Mouse (Mus musculus) neural tube, embryonic 14.5 days (tissue): ENCODE results near the gene Mlxipl. TPM values are rescaled to one million over a fixed set of nuclear protein-coding genes. Genes with fewer than 3 reads are reported as not detected.

Experiments used
- ATAC-seq: fragments of 200-750 bp; cut with Nextera tagmentation; 2 replicates; pipeline ENCODE4 v1.8.0; 2017; ENCODE audit warnings: low read depth, mild to moderate bottlenecking, moderate TSS enrichment, moderate library complexity
- H3K27ac ChIP-seq: fragments of 300-500 bp; sonication (generic); 2 replicates; pipeline ENCODE4 v1.5.1; 2014; ENCODE audit warnings: low read depth, mild to moderate bottlenecking, control low read depth, low read length, moderate library complexity, mixed read lengths
- H3K27me3 ChIP-seq: fragments of 300-500 bp; sonication (generic); 2 replicates; pipeline ENCODE4 v1.6.1; 2014; ENCODE audit warnings: low read length; ENCODE audit not compliant: control insufficient read depth, insufficient read depth
- H3K36me3 ChIP-seq: fragments of 300-500 bp; sonication (generic); 2 replicates; pipeline ENCODE4 v1.6.1; 2014; ENCODE audit warnings: low read length, mixed read lengths; ENCODE audit not compliant: control insufficient read depth, insufficient read depth
- H3K4me1 ChIP-seq: fragments of 300-500 bp; sonication (generic); 2 replicates; pipeline ENCODE4 v1.6.1; 2014; ENCODE audit warnings: low read length; ENCODE audit not compliant: control insufficient read depth, insufficient read depth
- H3K4me2 ChIP-seq: fragments of 300-500 bp; sonication (generic); 2 replicates; pipeline ENCODE4 v1.6.1; 2014; ENCODE audit warnings: mild to moderate bottlenecking, low read depth, low read length, control low read depth
- H3K4me3 ChIP-seq: fragments of 300-500 bp; sonication (generic); 2 replicates; pipeline ENCODE4 v1.5.1; 2014; ENCODE audit warnings: low read depth, low read length, control low read depth, mixed read lengths
- H3K9ac ChIP-seq: fragments of 300-500 bp; sonication (generic); replicated peaks from 2 replicates; pipeline ENCODE4 v1.6.1; 2014; ENCODE audit warnings: low read depth, mild to moderate bottlenecking, control low read depth, low read length, mixed read lengths
- H3K9me3 ChIP-seq: fragments of 300-500 bp; sonication (generic); 2 replicates; pipeline ENCODE4 v1.6.1; 2016; ENCODE audit warnings: low read length; ENCODE audit not compliant: control insufficient read depth
- WGBS: fragments of 180-500 bp; shearing (Covaris S2); extraction: QIAGEN DNeasy Blood & Tissue Kit; methylation state at CpG from one replicate; pipeline ENCODE4 v1.1.7; 2014; 5-methylcytosine and 5-hydroxymethylcytosine counted together
- polyA plus RNA-seq: library from polyadenylated mRNA; unstranded; fragments of >200 nt; fragmentation: Nextera tagmentation; extraction: Ambion mirVana; gene quantifications from 2 replicates; pipeline ENCODE4 v1.2.1, GENCODE M21; 2014

Mlxipl gene
- polyA plus RNA-seq, 1 experiment from 2014 or later = 0.27 TPM

GRCm38 (mm10) chr5:135167469-135167868 is 77.8 kb downstream of the Mlxipl start:
- Histone ChIP-seq H3K4me3 (no peak overlapping the region), H3K4me1 (peaks cover 5% of the 10 kb centered on the region; the same call in 1 of the 2 replicates), H3K4me2 (no peak overlapping the region), H3K27ac (peak overlapping the region; percentile 99; the same call in 1 of the 2 replicates), H3K27me3 (no peaks in the 10 kb centered on the region), H3K9ac (no peak overlapping the region), H3K36me3 (peaks cover 9% of the 10 kb centered on the region), H3K9me3 (no peaks in the 10 kb centered on the region)
- no peak for ATAC-seq
- WGBS = 98% methylated on average over 4 of the region's 4 CpGs

- Histone ChIP-seq H3K27me3 (no peaks in the 10 kb centered on the region), H3K36me3 (peaks cover 9% of the 10 kb centered on the region), H3K27ac (peak within 1 kb of the TSS; percentile 99), H3K9me3 (no peaks in the 10 kb centered on the region), H3K4me3 (peak within 1 kb of the TSS; percentile 48), H3K9ac (peak within 1 kb of the TSS; percentile 78), H3K4me1 (peaks cover 5% of the 10 kb centered on the region; the same call in 1 of the 2 replicates), H3K4me2 (peak within 1 kb of the TSS; percentile 98)
- ATAC-seq = peak; percentile 98
- WGBS = 2% methylated on average over 90 of the region's 95 CpGs
These were observed 78.7 kb downstream of the Mlxipl start, which contains the start of gene Bcl7b for GRCm38 (mm10) chr5:135168063-135169062. Gene Bcl7b, plus strand, starts transcription at chr5:135168283.

- Histone ChIP-seq H3K4me3 (peak overlapping the region; percentile 48), H3K9me3 (no peaks in the 10 kb centered on the region), H3K9ac (peak overlapping the region; percentile 78; the same call in 1 of the 2 replicates), H3K27ac (no peak overlapping the region), H3K27me3 (no peaks in the 10 kb centered on the region), H3K36me3 (peaks cover 9% of the 10 kb centered on the region), H3K4me2 (peak overlapping the region; percentile 98), H3K4me1 (peaks cover 5% of the 10 kb centered on the region; the same call in 1 of the 2 replicates)
- WGBS = 83% methylated on average over 5 of the region's 5 CpGs
- ATAC-seq = no peak
These were observed 79.8 kb downstream of the Mlxipl start for GRCm38 (mm10) chr5:135169479-135169878.

- H3K9me3 ChIP-seq = no peaks in the 10 kb centered on the region
- H3K4me1 ChIP-seq = peaks cover 5% of the 10 kb centered on the region; the same call in 1 of the 2 replicates
- no peak overlapping the region for H3K4me3 ChIP-seq
- H3K9ac ChIP-seq = no peak overlapping the region
- no peaks in the 10 kb centered on the region for H3K27me3 ChIP-seq
- H3K4me2 ChIP-seq = no peak overlapping the region
- 97% methylated on average over 6 of the region's 6 CpGs for WGBS
- peaks cover 11% of the 10 kb centered on the region for H3K36me3 ChIP-seq
- ATAC-seq = no peak
- H3K27ac ChIP-seq = no peak overlapping the region
These were observed 82.1 kb downstream of the Mlxipl start for GRCm38 (mm10) chr5:135171688-135172220.

GRCm38 (mm10) chr5:135172986-135173385 is 83.3 kb downstream of the Mlxipl start:
- Histone ChIP-seq H3K27ac (no peak overlapping the region), H3K4me2 (no peak overlapping the region), H3K9ac (no peak overlapping the region), H3K36me3 (peaks cover 14% of the 10 kb centered on the region), H3K9me3 (no peaks in the 10 kb centered on the region), H3K4me1 (peaks cover 5% of the 10 kb centered on the region; the same call in 1 of the 2 replicates), H3K27me3 (no peaks in the 10 kb centered on the region), H3K4me3 (no peak overlapping the region)
- 97% methylated on average over 5 of the region's 5 CpGs for WGBS
- no peak for ATAC-seq

GRCm38 (mm10) chr5:135175086-135175485 is 85.4 kb downstream of the Mlxipl start:
- H3K4me1 ChIP-seq = no peaks in the 10 kb centered on the region
- H3K27me3 ChIP-seq = no peaks in the 10 kb centered on the region
- H3K4me2 ChIP-seq = no peak overlapping the region
- H3K36me3 ChIP-seq = peaks cover 28% of the 10 kb centered on the region
- ATAC-seq = no peak
- H3K9me3 ChIP-seq = no peaks in the 10 kb centered on the region
- H3K4me3 ChIP-seq = no peak overlapping the region
- H3K27ac ChIP-seq = no peak overlapping the region
- H3K9ac ChIP-seq = no peak overlapping the region

GRCm38 (mm10) chr5:135178523-135178922 is 88.8 kb downstream of the Mlxipl start:
- H3K4me2 ChIP-seq = no peak overlapping the region
- H3K27me3 ChIP-seq = no peaks in the 10 kb centered on the region
- no peak overlapping the region for H3K9ac ChIP-seq
- no peak overlapping the region for H3K4me3 ChIP-seq
- no peak for ATAC-seq
- no peaks in the 10 kb centered on the region for H3K4me1 ChIP-seq
- H3K36me3 ChIP-seq = peaks cover 43% of the 10 kb centered on the region
- H3K9me3 ChIP-seq = no peaks in the 10 kb centered on the region
- WGBS = 92% methylated on average over 3 of the region's 3 CpGs
- no peak overlapping the region for H3K27ac ChIP-seq

GRCm38 (mm10) chr5:135178996-135179395 is 89.3 kb downstream of the Mlxipl start:
- Histone ChIP-seq H3K4me3 (no peak overlapping the region), H3K9me3 (no peaks in the 10 kb centered on the region), H3K36me3 (peaks cover 43% of the 10 kb centered on the region), H3K27ac (no peak overlapping the region), H3K4me1 (no peaks in the 10 kb centered on the region), H3K27me3 (no peaks in the 10 kb centered on the region), H3K4me2 (no peak overlapping the region), H3K9ac (no peak overlapping the region)
- ATAC-seq = no peak
- WGBS = 84% methylated on average over 4 of the region's 4 CpGs

GRCm38 (mm10) chr5:135179616-135180015 is 89.9 kb downstream of the Mlxipl start:
- Histone ChIP-seq H3K27ac (no peak overlapping the region), H3K9ac (no peak overlapping the region), H3K9me3 (no peaks in the 10 kb centered on the region), H3K27me3 (no peaks in the 10 kb centered on the region), H3K36me3 (peaks cover 43% of the 10 kb centered on the region), H3K4me3 (no peak overlapping the region), H3K4me2 (no peak overlapping the region), H3K4me1 (no peaks in the 10 kb centered on the region)
- WGBS = 96% methylated on average over 7 of the region's 7 CpGs
- no peak for ATAC-seq
